Mouse (Mus musculus) G1E-ER4 (cell line): ENCODE data around the gene Neurl2. TPM values are rescaled to one million over a fixed set of nuclear protein-coding genes. Genes with fewer than 3 reads are reported as not detected.

Experiments used
- GATA1 ChIP-seq: IDR thresholded peaks from one replicate; pipeline ENCODE4 v1.8.0; 2012; ENCODE audit warnings: low read length, inconsistent platforms
- polyA plus RNA-seq: library from polyadenylated mRNA; stranded (reverse); fragments of >175 nt; gene quantifications from 2 replicates; pipeline ENCODE4 v1.2.3, GENCODE M21; 2012

The Neurl2 gene
- polyA plus RNA-seq = 0.08 TPM in 1 of 2 replicates, not detected in the other

DNA sequence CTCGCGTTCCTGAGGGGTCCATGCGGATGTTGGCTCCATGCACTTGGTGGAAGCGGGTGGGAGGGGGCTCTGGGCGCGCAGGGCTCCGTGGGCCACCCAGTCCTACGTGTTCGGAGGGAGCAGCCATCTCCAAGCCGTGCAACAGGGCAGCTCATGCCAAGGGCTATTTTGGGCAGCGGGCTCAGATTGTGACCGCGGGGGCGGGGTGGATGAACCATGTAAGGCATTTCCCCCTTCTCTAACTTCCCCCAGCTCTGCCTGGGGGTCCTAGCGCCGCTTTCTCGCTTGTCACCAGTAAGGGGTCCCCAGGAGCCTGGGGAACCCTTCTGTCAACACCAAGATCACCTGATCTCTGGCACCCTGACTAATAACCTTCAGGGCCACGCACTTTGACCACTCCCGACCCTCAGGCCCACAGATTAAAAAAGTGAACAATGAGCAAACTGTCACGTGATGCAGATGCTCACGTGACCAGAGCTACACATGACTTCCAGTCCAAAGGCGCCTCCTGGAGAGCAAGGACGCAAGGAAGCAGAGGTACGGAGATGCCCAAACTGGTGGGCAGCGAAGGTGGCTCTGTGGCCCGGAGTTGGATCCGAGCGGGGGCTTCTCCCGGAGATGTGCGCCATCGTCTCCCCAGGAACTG is at the start of gene Neurl2:
Gene Neurl2, minus strand, starts transcription at position 143 of the 646 bp plus-strand sequence.
- no peak for TF ChIP-seq GATA1

DNA sequence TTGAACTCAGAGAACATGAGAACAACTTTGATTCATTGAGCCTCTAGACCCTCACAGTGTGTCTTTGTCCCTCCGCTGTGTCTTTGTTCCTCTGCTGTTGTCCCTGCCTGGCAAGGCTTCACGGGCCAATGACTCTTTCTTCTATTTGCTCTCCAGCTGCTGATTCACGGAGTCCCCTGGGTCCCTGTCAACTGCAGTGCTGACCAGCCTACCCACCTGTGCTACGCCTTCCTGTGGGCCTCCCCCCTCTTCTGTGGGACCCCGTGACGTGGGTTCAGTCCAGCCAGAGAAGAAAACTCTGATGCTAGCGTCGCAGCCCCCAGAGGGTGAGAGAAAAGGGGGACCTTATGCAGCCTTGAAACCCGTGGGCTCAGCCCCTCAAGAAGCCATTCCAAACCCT is 49.4 kb upstream of the Neurl2 start:
- no peak for TF ChIP-seq GATA1

DNA sequence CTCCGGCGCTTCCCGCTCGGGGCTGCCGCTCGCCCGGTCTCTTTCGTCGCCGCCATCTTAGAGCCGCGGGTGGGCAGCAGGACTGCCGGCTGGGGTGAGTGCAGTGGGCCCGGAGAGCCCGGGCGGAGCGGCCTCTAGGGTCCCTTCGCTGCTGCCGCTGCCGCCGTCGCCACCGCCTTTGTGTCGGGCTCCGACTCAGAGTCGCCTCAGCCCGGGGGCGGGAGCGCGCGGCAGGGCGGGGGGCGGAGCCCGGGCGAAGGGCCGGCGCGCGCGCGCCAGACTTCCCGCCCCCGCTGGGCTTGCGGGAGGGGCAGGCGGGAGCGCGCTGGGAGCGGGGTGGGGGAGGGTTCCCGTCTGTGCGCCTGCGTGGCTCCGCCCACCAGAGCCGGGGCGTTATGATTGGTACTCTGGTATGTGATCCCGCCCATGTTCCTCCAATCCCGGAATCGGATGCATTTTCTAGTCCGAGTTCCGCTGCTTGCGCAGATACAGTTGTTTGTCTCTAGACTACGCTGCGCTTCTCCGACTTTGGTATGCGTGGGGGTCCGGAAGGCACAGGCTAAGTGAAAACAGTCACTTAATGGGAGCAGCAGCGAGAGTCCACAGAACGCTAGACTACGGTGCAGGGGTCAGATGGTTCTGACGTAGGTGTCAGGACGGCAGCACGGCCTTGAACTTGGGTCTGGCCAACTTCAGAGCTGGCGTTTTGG is 46.5 kb upstream of the Neurl2 start:
- no peak for TF ChIP-seq GATA1

DNA sequence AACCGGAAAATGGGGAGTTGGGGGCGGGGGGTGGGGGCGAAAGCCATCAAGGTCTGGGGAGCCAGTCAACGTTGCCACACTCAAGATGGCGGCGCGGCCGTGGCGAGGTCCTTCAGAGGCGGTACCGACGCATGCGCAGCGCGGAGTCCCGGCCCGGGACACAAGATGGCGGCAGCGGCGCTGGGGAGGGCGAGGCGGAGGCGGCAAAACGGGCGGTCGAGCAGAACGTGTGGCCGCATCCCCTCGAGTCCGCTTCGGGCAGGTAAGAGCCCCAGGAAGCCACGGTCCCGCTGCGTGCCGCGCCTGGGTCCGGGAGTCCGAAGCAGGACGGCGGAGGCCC is 45.9 kb upstream of the Neurl2 start, which contains the start of gene Pcif1:
Gene Pcif1, plus strand, starts transcription at position 77 of the 340 bp plus-strand sequence.
- TF ChIP-seq GATA1 = no peak

DNA sequence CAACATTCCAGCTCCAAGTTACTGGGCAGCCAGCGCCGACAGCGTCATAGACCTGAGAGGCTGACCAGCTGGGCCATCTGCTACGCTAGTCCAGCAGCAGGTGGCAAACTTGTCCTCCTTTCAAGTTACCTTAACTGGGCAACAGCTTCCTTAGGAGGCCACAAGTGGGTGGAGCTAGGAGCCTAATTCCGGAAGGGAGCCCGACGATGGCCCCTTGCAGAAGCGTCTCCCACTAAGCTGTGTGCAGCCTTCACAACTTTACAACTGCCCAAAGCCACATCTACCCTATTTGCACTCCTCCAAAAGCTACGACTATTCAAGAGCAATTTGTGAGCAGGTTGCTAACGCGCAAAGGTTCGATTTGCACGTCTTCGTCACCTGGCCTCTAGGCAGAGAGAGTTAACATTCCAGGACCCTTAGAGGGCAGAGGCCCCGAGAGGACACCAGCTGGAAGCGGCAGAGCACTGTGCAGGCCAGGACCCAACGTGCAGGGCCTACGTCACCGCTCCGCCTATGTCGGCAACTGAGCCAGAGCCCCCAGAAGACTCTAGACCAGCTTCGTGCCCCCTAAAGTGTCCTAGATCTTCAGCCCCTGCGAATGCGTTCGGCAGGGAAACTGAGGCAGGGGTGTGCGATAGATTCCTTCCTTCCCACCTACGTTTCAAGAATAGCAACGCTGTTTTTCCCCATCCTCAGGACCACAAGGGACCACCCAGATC is 45.4 kb upstream of the Neurl2 start:
- no peak for TF ChIP-seq GATA1

DNA sequence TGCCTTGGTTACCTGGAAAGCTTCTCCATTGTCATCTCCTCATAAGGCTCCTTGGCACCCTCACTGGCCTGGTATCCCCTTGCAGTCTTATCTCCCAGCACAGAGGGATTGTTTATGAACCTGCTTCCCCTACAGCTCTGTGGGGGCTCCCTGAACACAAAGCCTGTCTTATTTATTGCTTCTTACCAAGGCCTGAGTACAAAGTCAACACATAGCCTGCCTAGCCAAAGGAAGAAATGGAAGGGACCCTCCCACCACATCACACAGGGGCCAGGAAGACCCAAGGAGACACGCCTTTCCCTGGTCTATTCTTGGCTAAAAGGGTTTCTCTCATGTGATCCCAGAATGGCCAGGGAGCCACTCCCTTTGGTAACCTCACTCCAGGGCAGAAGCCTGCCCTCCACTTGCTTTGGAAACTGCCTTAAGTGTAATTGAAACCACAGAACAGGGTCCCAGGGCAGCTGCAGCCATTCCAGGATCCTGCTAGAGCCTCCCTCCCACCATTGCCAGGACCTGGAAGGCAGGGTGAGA is 41.0 kb upstream of the Neurl2 start:
- TF ChIP-seq GATA1 = no peak

DNA sequence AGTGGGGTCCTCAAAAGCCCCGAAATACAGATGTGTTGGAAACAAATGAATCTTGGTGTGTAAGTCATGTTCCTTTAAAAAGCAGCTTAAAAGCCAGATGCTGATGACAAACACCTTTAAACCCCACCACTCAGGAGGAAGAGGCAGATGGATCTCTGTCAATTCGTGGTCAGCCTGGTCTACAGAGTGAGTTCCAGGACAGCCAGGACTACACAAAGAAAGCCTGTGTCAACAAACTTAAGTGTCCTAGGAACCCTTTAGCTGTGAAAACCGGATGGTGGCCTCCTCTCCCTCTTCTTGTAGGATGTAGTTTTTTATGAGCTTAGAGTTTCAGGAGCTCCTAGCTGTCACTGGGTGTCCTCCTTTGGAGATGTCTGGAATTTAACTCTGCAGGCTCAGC is 40.4 kb upstream of the Neurl2 start:
- TF ChIP-seq GATA1 = no peak

DNA sequence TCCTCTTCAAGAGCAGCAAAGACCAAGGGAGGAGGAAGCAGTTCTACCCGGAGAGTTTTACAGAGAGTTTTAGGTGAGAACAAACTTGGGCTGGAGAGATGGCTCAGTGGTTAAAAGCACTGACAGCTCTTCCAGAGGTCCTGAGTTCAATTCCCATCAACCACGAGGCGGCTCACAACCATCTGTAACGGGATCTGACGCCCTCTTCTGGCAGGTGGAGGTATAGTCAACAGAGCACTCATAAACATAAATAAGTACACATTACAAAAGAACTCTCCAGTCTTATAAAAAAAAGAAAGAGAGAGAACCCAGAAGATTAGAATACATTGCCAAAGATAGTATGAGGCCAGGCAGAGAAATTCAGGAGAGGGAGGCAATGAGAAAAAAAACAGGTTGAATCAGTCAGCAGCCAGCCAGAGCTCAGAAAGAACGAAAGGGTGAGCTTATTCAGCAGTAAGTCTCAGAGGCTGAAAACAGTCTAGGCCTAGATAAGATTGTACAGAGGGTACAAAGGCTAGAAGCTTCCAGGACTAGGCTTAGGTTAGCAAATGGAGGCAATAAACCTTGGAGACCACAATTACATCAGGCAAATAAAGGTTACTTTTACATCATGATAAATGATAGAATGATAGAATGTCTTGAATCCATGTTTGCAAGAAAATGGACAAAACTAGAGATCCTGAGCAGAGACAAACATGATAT is 38.5 kb upstream of the Neurl2 start:
- no peak for TF ChIP-seq GATA1

DNA sequence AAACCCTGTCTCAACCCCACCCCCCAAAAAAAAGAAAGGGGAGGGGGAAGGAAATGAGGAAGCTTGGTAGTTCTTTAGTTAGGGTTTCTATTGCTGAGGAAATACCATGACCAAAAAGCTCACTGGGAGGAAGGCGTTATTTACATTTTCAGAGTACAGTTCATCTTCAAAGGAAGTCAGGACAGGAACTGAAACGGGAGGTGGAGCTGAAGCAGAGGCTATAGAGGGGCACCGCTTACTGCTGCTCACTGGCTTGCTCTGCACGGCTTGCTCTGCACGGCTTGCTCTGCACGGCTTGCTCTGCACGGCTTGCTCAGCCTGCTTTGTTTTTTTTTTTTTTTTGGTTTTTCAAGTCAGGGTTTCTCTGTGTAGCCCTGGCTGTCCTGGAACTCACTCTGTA is 35.2 kb upstream of the Neurl2 start:
- TF ChIP-seq GATA1 = no peak

DNA sequence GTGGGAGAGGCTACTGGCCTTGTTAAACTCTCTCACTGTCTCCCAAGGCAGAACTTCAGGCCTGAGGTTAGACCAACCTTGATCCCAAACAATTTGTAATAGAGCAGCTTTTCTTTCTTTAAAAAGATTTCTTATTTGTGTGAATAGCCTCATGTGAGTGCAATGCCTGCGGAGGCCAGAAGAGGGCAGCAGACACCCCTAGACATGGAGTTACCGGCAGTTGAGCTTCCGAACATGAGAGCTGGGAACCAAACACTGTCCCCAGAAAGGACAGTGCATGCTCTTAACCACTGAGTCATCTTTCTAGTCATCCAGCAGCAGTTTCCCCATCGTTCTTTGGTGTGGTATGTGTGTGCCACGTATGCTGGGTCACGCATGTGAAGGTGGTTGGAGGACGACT is 34.3 kb upstream of the Neurl2 start:
- TF ChIP-seq GATA1 = no peak

DNA sequence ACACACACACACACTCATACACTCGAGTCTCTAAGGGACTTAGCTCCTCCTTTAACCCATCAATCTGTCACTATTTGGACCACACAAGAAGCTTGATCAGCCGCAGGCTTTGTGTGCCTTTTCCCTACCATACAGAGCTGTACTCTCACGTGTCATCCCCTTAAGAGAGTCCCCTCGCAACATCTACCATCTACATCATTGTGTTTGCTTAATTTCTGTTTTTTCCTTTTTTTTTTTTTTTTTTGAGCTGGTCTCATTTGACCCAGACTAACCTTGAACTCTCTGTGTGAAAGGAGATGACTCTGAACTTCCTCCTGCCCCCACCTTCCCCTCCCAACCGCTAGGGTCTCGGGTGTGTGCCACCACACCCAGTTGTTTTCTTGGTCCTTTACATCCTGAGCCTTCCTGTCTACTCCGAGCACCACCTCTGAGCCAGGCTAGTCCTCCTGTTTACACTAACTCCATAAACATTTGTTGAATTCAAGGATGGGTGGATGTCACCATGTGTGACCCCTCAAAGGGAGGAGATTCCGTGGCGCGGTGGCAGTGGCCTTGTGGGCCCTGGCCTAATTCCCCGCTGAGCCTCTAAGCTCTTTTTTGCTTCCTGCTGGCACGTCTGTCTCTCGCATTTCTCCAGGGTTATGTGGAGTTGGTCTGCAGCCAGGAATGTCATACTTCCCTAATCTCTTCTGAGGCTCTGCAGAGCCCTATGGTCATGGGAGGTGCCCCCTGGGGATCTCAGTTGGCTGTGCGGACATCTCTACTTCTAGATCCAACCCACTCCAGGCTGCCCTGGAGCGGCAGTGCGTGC is 33.7 kb upstream of the Neurl2 start:
- no peak for TF ChIP-seq GATA1

DNA sequence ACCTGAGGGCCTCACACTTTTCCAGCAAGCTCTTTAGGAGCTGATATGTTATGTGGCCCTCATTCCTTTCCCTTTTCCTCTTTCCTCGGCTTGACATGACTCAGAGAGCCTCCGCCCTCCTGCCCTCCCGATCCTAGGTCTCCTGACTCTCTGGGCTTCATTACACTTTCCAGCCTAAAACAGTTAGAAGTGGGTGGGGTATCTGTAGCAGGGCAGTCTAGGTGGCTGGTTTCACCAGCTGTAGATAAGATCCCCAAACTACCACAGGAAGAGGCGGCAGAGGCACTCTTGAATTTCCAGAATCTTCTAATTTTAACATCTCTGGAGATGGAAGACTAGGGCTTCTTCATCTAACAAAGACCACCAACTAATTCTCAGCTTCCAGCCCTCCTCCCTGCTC is 31.3 kb upstream of the Neurl2 start:
- TF ChIP-seq GATA1 = no peak

DNA sequence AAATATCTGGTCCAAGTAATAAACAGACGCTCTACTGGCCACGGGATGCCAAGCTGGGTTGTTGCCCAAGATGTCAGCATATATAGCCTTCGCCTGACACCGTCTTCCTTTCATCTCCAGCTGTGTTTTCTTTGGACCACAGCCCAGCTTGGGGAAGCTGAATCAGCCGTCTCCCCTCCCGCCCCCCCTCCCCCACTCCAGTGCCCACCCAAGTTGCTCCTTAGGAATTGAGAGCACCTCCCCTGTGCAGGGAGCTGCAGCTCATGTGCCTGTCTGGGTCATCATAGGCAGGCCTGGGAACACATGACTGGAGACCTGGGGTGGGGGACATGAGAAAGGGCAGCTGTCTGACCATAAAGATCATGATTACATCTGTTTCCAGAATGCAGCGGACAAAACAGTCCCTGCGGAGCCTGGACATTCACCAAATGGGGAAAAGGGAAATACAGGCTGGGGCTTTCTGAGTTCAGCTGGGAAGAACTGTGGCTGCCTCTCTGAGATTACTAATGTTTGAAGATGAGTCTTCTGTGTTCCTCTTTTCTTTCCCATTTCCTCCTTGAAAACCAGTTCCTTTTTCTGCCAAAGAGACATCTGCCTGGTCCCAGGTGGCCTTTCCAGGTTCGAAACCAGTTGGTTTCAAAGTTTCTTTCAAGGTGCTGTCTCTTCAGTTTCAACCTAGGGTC is 29.1 kb upstream of the Neurl2 start:
- no peak for TF ChIP-seq GATA1

DNA sequence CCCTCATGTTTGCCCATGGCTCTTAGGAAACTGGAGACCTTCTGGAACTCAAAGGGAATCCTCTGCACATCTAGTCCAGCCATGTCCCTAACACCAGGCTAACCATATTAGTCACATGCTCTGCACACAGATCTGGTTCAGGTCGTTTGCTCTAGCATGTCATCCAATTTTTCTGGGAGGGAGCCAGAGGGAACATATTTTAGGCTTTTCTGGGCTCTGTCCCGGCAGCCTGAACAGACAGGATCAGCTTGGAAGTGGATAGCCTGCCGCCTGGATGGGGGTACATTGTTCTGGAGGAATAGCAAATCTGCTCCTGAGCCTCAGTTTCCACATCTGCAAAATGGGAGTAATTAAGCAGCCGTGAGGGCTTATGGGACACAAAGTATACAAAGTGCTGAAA is 27.8 kb upstream of the Neurl2 start:
- no peak for TF ChIP-seq GATA1
